Mouse (Mus musculus): ENCODE measurements around the gene Cdk6. TPM values are rescaled to one million over a fixed set of nuclear protein-coding genes. Genes with fewer than 3 reads are reported as not detected.
A peak's percentile ranks its signal among the peaks of the same experiment; 100 is the strongest.

The Cdk6 gene
- polyA plus RNA-seq, 1 experiment from 2014 or later, result 31.7 TPM

DNA sequence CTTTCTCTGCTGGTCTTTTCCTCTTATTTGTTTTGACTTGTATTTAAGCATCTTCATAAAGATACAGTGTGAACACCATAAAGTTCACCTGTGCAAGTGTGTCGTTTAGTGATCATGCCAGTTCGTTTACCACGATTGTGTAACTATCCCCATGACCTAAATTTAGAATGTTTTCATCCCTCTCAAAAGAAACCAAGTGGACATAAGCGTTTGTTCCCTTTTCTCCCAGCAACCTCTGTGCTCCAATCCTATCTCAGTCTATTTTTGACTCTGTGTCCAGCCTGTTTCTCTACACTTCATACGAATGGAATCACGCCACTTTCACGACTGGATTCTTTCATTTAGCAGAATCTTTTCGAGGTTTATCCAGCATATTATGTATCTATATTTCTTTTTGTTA lies 40.5 kb downstream of the Cdk6 start:
- Histone ChIP-seq H3K9ac (no peak overlapping the region), H3K4me2 (0 out of 2 replicates have a peak overlapping the region, but pooled peaks have one; percentile 12), H3K27ac (peak overlapping the region; percentile 81), H3K36me3 (no peaks in the 10 kb centered on the region), H3K4me1 (replicated peaks) (peaks cover 58% of the 10 kb centered on the region), H3K4me3 (no peak overlapping the region), H3K27me3 (no peaks in the 10 kb centered on the region), H3K9me3 (replicated peaks) (no peaks in the 10 kb centered on the region)
- WGBS, result 38% methylated on average over 8 of the region's 8 CpGs
- ATAC-seq (replicated peaks; ENCODE audit: insufficient number of reproducible peaks, insufficient read depth, low FRiP score, low read depth), result no peak

DNA sequence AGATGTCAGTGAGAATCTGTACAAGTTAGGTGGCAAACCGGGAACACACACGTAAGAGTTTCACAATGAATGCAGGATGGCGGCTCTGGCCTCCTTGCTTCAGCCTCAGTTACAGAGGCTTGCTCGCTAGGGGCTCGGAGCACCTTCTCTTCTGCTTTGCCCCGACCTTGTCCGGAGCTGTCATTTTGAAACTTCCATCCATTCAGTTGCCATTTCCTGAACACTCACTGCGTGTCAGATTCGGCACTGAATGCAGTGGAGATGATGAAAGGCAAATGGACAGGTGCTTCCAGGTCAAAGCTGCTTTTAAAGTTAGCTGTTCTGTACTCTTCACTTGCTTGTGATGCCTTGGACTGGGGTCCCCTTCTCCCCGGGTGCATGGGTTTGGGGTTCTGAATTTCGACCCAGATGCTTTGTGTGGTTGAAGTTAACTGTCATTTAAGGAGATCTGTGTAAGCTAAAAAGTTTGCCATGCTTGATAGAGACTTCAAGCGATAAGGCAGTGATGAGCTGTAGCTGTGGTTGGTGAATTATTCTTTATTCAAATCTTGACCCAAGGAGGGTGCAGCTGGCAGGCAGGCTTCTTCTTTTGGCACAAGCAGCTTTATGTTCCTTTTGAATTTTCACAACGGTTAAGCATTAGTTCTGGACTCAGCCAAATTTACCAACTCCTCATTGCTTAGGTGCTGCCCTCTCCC lies 41.2 kb downstream of the Cdk6 start:
- no peak for ATAC-seq (replicated peaks; ENCODE audit: insufficient number of reproducible peaks, insufficient read depth, low FRiP score, low read depth)
- no peaks in the 10 kb centered on the region for H3K9me3 ChIP-seq (replicated peaks)
- peak overlapping the region; percentile 81 for H3K27ac ChIP-seq
- peaks cover 58% of the 10 kb centered on the region for H3K4me1 ChIP-seq (replicated peaks)
- no peak overlapping the region for H3K9ac ChIP-seq
- H3K36me3 ChIP-seq, result no peaks in the 10 kb centered on the region
- 69% methylated on average over 13 of the region's 13 CpGs for WGBS
- no peaks in the 10 kb centered on the region for H3K27me3 ChIP-seq
- no peak overlapping the region for H3K4me3 ChIP-seq
- 0 out of 2 replicates have a peak overlapping the region, but pooled peaks have one; percentile 12 for H3K4me2 ChIP-seq

DNA sequence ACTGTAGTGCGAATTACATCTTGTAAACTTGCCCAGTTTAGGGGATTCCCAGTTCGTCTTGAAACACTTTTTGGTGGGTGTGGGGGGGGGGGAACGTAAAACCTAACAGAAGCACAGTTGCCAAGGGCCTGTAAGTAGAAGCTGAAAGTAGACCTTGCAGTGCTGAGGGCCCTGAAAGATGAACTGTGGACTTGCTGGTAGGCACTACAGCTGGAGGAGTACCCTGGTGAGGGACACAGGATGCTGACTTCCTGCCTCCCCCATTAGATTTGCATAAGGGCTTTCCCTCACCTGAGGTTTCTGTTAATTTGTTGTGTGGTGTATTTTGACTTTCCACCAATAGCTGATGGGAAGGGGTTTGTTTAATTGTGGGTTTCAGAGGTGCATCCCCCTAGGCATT lies 42.3 kb downstream of the Cdk6 start:
- H3K9ac ChIP-seq, result no peak overlapping the region
- H3K4me2 ChIP-seq, result no peak overlapping the region
- H3K4me1 ChIP-seq (replicated peaks), result peaks cover 56% of the 10 kb centered on the region
- no peak overlapping the region for H3K27ac ChIP-seq
- H3K27me3 ChIP-seq, result no peaks in the 10 kb centered on the region
- WGBS, result 79% methylated on average over 3 of the region's 3 CpGs
- H3K4me3 ChIP-seq, result no peak overlapping the region
- H3K36me3 ChIP-seq, result no peaks in the 10 kb centered on the region
- ATAC-seq (replicated peaks; ENCODE audit: insufficient number of reproducible peaks, insufficient read depth, low FRiP score, low read depth), result no peak
- no peaks in the 10 kb centered on the region for H3K9me3 ChIP-seq (replicated peaks)

DNA sequence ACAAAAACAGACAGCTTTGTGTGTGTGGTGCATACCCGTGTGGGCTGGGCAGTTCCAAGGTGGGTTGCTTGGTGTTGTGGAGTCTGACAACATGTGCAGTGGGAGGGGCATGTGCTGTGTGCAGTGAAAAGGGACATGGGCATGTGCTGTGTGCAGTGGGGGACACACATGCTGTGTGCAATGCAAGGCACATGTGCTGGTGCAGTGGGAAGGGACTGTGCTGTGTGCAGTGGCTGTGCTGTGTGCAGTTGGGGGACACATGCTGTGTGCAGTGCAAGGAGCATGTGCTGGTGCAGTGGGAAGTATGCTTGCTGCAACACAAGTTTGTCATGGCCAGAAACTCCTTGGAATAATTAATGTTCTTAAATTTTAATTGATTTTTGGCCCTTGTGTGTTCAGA lies 43.8 kb downstream of the Cdk6 start:
- ATAC-seq (replicated peaks; ENCODE audit: insufficient number of reproducible peaks, insufficient read depth, low FRiP score, low read depth), result no peak
- Histone ChIP-seq H3K4me1 (replicated peaks) (peaks cover 50% of the 10 kb centered on the region), H3K4me3 (no peak overlapping the region), H3K4me2 (no peak overlapping the region), H3K27ac (no peak overlapping the region), H3K27me3 (no peaks in the 10 kb centered on the region), H3K9me3 (replicated peaks) (no peaks in the 10 kb centered on the region), H3K9ac (no peak overlapping the region), H3K36me3 (no peaks in the 10 kb centered on the region)
- 60% methylated on average over 1 of the region's 1 CpGs for WGBS

DNA sequence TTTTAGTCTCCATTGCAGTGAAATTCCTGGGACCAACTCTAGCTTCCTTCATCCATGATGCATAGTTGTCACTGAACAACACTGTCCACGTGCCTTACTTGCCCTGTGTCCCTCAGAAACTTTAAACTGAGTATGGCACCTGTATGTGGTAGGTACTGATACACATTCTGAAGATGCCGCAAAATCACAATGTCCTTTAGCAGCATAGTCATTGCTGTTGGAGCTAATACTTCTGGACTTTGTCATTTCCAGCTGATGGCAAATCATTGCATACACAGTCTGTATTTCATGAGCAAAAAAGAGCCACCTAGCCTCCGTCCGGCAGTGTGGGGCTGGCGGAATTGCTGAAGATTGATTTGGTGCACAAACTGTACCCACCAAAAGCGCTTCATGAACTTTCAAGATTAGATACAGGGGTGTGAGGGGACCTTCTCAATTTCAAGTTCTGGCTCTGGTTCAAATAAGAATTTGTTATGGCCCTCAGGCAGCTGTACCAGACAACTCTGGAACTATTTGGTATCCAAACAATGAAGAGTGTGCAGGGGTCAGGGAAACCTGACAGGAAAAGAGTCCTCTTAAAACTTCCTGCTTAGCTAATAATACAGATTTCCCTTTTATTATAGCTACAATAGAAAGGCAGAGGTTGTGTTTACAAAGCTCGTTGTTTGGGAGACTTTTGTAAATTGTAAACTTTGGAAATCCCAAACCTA lies 44.9 kb downstream of the Cdk6 start:
- 48% methylated on average over 7 of the region's 7 CpGs for WGBS
- H3K4me3 ChIP-seq, result no peak overlapping the region
- H3K27me3 ChIP-seq, result no peaks in the 10 kb centered on the region
- no peak overlapping the region for H3K9ac ChIP-seq
- peak overlapping the region; percentile 31 for H3K27ac ChIP-seq
- no peaks in the 10 kb centered on the region for H3K9me3 ChIP-seq (replicated peaks)
- peaks cover 41% of the 10 kb centered on the region for H3K4me1 ChIP-seq (replicated peaks)
- H3K36me3 ChIP-seq, result peaks cover 2% of the 10 kb centered on the region; the same call in 1 of the 2 replicates
- ATAC-seq (replicated peaks; ENCODE audit: insufficient number of reproducible peaks, insufficient read depth, low FRiP score, low read depth), result no peak
- H3K4me2 ChIP-seq, result peak overlapping the region; percentile 1; the same call in 1 of the 2 replicates

DNA sequence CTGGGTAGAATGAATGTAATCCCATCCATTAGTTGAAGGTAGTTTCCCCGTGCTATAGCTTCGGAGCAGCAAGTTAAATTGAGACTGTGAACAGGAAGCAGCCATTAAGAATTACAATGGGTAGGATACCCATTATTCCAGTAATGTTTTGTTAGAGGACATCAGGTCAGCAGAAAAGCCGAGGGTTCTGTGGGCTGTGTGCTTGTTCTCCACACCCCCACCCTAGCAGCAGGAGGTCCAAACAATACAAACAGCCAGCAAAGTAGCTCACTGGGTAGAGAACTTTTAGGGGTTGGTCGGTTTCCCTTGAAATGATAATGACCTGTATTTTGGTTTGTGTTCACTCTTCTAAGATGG lies 45.4 kb downstream of the Cdk6 start:
- Histone ChIP-seq H3K9ac (no peak overlapping the region), H3K4me1 (replicated peaks) (peaks cover 35% of the 10 kb centered on the region), H3K4me3 (no peak overlapping the region), H3K27me3 (no peaks in the 10 kb centered on the region), H3K9me3 (replicated peaks) (no peaks in the 10 kb centered on the region), H3K36me3 (peaks cover 5% of the 10 kb centered on the region; the same call in 1 of the 2 replicates), H3K4me2 (no peak overlapping the region), H3K27ac (peak overlapping the region; percentile 31)
- no peak for ATAC-seq (replicated peaks; ENCODE audit: insufficient number of reproducible peaks, insufficient read depth, low FRiP score, low read depth)
- 35% methylated on average over 4 of the region's 4 CpGs for WGBS

DNA sequence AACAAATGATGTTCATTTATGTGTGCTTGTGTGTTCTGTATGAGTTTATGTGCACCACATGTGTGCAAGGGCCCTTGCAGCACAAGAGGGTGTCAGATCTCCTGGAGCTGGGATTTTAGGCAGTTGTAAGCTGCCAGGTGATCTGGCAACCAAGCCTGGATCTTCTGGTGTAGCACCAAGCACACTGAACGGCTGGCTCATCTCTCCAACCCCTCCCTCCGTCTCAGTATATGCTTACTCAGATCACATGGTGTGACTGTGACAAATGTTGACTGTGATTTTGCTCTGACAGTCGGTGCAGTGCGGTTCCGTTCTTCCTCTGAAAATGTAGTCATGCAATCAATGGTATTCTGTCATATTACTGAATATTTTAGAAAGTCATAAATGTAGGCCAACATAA lies 45.9 kb downstream of the Cdk6 start:
- Histone ChIP-seq H3K4me1 (replicated peaks) (peaks cover 35% of the 10 kb centered on the region), H3K4me3 (no peak overlapping the region), H3K36me3 (peaks cover 9% of the 10 kb centered on the region; the same call in 1 of the 2 replicates), H3K9ac (no peak overlapping the region), H3K27ac (peak overlapping the region; percentile 31; the same call in 1 of the 2 replicates), H3K9me3 (replicated peaks) (no peaks in the 10 kb centered on the region), H3K4me2 (no peak overlapping the region), H3K27me3 (no peaks in the 10 kb centered on the region)
- WGBS, result 62% methylated on average over 5 of the region's 5 CpGs
- ATAC-seq (replicated peaks; ENCODE audit: insufficient number of reproducible peaks, insufficient read depth, low FRiP score, low read depth), result no peak

DNA sequence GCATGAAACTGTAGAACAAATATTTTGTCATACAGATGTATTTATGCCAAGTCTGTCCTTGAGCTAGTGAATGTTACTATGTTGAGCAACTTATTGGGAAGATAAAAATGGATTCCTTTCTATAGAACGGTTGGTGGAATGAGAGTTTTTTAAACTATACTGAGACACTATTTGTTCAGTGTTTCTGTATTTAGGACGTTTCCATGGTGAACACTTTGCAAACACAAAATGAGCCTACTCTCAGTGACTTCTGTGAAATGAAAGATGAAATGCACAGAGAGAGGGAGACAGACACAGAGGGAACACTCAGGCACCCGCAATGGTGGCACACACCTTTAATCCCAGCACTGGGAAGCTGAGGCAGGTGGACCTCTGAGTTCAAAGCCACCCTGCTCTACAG lies 51.6 kb downstream of the Cdk6 start:
- Histone ChIP-seq H3K9me3 (replicated peaks) (no peaks in the 10 kb centered on the region), H3K4me3 (no peak overlapping the region), H3K4me2 (no peak overlapping the region), H3K9ac (no peak overlapping the region), H3K4me1 (replicated peaks) (no peaks in the 10 kb centered on the region), H3K36me3 (peaks cover 11% of the 10 kb centered on the region; the same call in 1 of the 2 replicates), H3K27ac (no peak overlapping the region), H3K27me3 (no peaks in the 10 kb centered on the region)
- ATAC-seq (replicated peaks; ENCODE audit: insufficient number of reproducible peaks, insufficient read depth, low FRiP score, low read depth), result no peak
- 74% methylated on average over 3 of the region's 3 CpGs for WGBS

DNA sequence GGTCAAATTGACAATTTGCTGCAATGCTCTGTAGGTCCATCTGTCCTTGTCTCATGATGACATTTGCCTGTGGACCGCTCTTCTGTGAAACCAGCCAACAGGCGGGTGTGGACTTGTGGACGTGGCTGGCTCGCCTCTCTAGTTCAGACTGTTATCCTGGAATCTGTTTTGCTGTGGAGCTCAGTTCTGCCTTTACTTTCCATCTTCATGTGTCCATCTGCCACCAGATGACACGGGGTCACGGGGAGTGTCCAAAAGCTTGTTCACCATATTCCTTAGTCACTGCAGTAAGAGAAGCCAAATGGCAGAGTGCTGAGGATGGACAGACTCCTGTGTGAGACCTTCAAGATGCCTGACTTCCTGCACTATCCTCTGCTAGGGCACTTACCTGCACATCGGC lies 52.9 kb downstream of the Cdk6 start:
- peaks cover 11% of the 10 kb centered on the region; the same call in 1 of the 2 replicates for H3K36me3 ChIP-seq
- WGBS, result 88% methylated on average over 7 of the region's 7 CpGs
- no peaks in the 10 kb centered on the region for H3K27me3 ChIP-seq
- H3K9ac ChIP-seq, result no peak overlapping the region
- no peak overlapping the region for H3K4me3 ChIP-seq
- no peak overlapping the region for H3K27ac ChIP-seq
- H3K4me2 ChIP-seq, result no peak overlapping the region
- H3K9me3 ChIP-seq (replicated peaks), result no peaks in the 10 kb centered on the region
- ATAC-seq (replicated peaks; ENCODE audit: insufficient number of reproducible peaks, insufficient read depth, low FRiP score, low read depth), result no peak
- H3K4me1 ChIP-seq (replicated peaks), result no peaks in the 10 kb centered on the region

DNA sequence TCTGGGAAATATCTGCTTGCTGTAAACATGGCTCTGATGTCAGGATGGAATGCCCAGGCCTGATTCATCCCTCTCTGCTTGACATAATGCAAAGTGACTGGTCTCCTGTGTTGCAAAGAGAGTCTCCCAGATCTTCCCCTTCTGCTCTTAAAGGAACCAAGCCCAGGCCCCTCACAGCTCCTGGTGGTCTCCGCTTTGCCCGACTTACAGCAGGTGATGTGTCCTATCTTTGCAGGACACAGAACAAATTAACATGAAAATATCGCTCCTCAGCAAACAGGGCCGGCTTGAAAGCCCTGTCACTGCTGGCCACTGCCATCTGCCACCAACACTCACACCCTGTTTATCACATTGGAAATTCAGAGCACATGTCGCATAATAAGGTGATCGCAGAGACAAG lies 53.7 kb downstream of the Cdk6 start:
- ATAC-seq (replicated peaks; ENCODE audit: insufficient number of reproducible peaks, insufficient read depth, low FRiP score, low read depth), result no peak
- Histone ChIP-seq H3K9ac (no peak overlapping the region), H3K4me1 (replicated peaks) (no peaks in the 10 kb centered on the region), H3K4me2 (no peak overlapping the region), H3K9me3 (replicated peaks) (no peaks in the 10 kb centered on the region), H3K36me3 (peaks cover 11% of the 10 kb centered on the region; the same call in 1 of the 2 replicates), H3K27ac (no peak overlapping the region), H3K4me3 (no peak overlapping the region), H3K27me3 (no peaks in the 10 kb centered on the region)
- WGBS, result 76% methylated on average over 6 of the region's 6 CpGs

DNA sequence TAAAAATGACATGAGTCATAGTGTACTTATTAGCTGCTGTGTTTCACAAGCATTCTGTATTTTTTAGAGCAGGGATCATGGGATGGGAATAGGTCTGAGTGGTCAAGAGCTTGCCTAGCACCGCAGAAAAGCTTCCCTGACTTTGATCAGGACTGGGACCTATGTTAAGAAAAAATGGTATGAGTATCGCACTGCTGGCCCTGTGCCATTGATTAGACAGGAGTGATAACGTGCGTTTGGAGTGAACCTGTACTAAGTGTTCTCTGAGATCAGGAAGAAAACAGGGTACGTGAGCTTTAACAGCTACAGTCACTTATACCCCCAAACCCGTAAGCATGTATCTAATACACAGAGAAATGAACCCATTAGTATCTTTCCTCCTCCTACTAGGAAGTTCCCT lies 54.9 kb downstream of the Cdk6 start:
- no peaks in the 10 kb centered on the region for H3K9me3 ChIP-seq (replicated peaks)

More for the DNA sequence above, 54.9 kb downstream of the Cdk6 start:
- 63% methylated on average over 6 of the region's 6 CpGs for WGBS
- no peak for ATAC-seq (replicated peaks; ENCODE audit: insufficient number of reproducible peaks, insufficient read depth, low FRiP score, low read depth)
- H3K27ac ChIP-seq, result no peak overlapping the region
- no peak overlapping the region for H3K4me2 ChIP-seq
- no peaks in the 10 kb centered on the region for H3K27me3 ChIP-seq
- H3K4me3 ChIP-seq, result no peak overlapping the region
- no peaks in the 10 kb centered on the region for H3K4me1 ChIP-seq (replicated peaks)
- no peak overlapping the region for H3K9ac ChIP-seq
- peaks cover 9% of the 10 kb centered on the region; the same call in 1 of the 2 replicates for H3K36me3 ChIP-seq
